Mouse (Mus musculus) midbrain, embryonic 15.5 days (tissue): ENCODE measurements around the gene Mrps35. TPM values are rescaled to one million over a fixed set of nuclear protein-coding genes. Genes with fewer than 3 reads are reported as not detected.

Experiments used
- polyA plus RNA-seq: library from polyadenylated mRNA; unstranded; fragments of >200 nt; fragmentation: Nextera tagmentation; extraction: Ambion mirVana; gene quantifications from 2 replicates; pipeline ENCODE4 v1.2.1, GENCODE M21; 2015

Gene Mrps35
- polyA plus RNA-seq, 1 experiment from 2014 or later, result 67.8 TPM

Other genes starting within 250 kb of the Mrps35 start
- gene Arntl2, start 246.7 kb upstream of the Mrps35 start, polyA plus RNA-seq, result 2.7 and 4.7 TPM in 2 replicates
- gene Smco2, start 192.7 kb upstream of the Mrps35 start, polyA plus RNA-seq, result not detected in 2 replicates
- gene Ppfibp1, start 154.3 kb upstream of the Mrps35 start, polyA plus RNA-seq, result 16.1 and 17.8 TPM in 2 replicates
- 0.08 TPM in 1 of 2 replicates, not detected in the other for gene 1700034J05Rik, start 88.3 kb upstream of the Mrps35 start, polyA plus RNA-seq
- gene Rep15, start 10.2 kb upstream of the Mrps35 start, polyA plus RNA-seq, result 0.85 and 1.1 TPM in 2 replicates
- gene Mansc4, start 44.3 kb downstream of the Mrps35 start, polyA plus RNA-seq, result 0.89 and 1.0 TPM in 2 replicates
- 7.5 and 7.6 TPM in 2 replicates for gene Klhl42, start 48.6 kb downstream of the Mrps35 start, polyA plus RNA-seq
- gene Pthlh, start 221.4 kb downstream of the Mrps35 start, polyA plus RNA-seq, result 0.79 and 1.1 TPM in 2 replicates